Mouse (Mus musculus): Measurements from ENCODE around the gene Pi16. TPM values are rescaled to one million over a fixed set of nuclear protein-coding genes. Genes with fewer than 3 reads are reported as not detected.
"Not testable (repeated sequence)": the region's sequence is repeated elsewhere in the genome, so short reads cannot be mapped to it uniquely, and the experiment has no call there.

Gene Pi16
- polyA plus RNA-seq, 1 experiment, result not detected

- TF ChIP-seq CTCF (IDR thresholded peaks at IDR 0.05; ENCODE audit: insufficient read depth, low read depth, low read length) (no peak), POLR2A (IDR thresholded peaks at IDR 0.05; ENCODE audit: insufficient read depth, low read depth, low read length) (no peak)
- H3K4me1 ChIP-seq (ENCODE audit: control insufficient read depth, insufficient read depth, low read length), result peaks cover 35% of the 10 kb centered on the region
- no peak overlapping the region for H3K4me3 ChIP-seq (ENCODE audit: insufficient read depth, low read depth, low read length)
- WGBS, result 86% methylated on average over 12 of the region's 12 CpGs
- H3K27ac ChIP-seq (ENCODE audit: insufficient read depth, low read depth, low read length), result no peak overlapping the region
These were observed 27.8 kb downstream of the Pi16 start for GRCm38 (mm10) chr17:29345272-29345671.

GRCm38 (mm10) chr17:29346496-29347125, 29.1 kb downstream of the Pi16 start:
- no peak for TF ChIP-seq CTCF (IDR thresholded peaks at IDR 0.05; ENCODE audit: insufficient read depth, low read depth, low read length)
- TF ChIP-seq POLR2A (IDR thresholded peaks at IDR 0.05; ENCODE audit: insufficient read depth, low read depth, low read length), result no peak
- WGBS, result 1% methylated on average over 11 of the region's 11 CpGs
- Histone ChIP-seq H3K27ac (ENCODE audit: insufficient read depth, low read depth, low read length) (peak overlapping the region; percentile 81), H3K4me1 (ENCODE audit: control insufficient read depth, insufficient read depth, low read length) (peaks cover 23% of the 10 kb centered on the region), H3K4me3 (ENCODE audit: insufficient read depth, low read depth, low read length) (peak overlapping the region; percentile 94)

- peak overlapping the region; percentile 94 for H3K4me3 ChIP-seq (ENCODE audit: insufficient read depth, low read depth, low read length)
- TF ChIP-seq POLR2A (IDR thresholded peaks at IDR 0.05; ENCODE audit: insufficient read depth, low read depth, low read length) (no peak), CTCF (IDR thresholded peaks at IDR 0.05; ENCODE audit: insufficient read depth, low read depth, low read length) (no peak)
- under 1% methylated on average over 45 of the region's 45 CpGs for WGBS
- peaks cover 18% of the 10 kb centered on the region for H3K4me1 ChIP-seq (ENCODE audit: control insufficient read depth, insufficient read depth, low read length)
- peak overlapping the region; percentile 81 for H3K27ac ChIP-seq (ENCODE audit: insufficient read depth, low read depth, low read length)
These were observed 29.7 kb downstream of the Pi16 start for GRCm38 (mm10) chr17:29347126-29347644.

- Histone ChIP-seq H3K4me1 (ENCODE audit: control insufficient read depth, insufficient read depth, low read length) (peaks cover 13% of the 10 kb centered on the region), H3K4me3 (ENCODE audit: insufficient read depth, low read depth, low read length) (peak within 1 kb of the TSS; percentile 94), H3K27ac (ENCODE audit: insufficient read depth, low read depth, low read length) (peak within 1 kb of the TSS; percentile 81)
- TF ChIP-seq CTCF (IDR thresholded peaks at IDR 0.05; ENCODE audit: insufficient read depth, low read depth, low read length), result no peak
- peak; percentile 51 for TF ChIP-seq POLR2A (IDR thresholded peaks at IDR 0.05; ENCODE audit: insufficient read depth, low read depth, low read length)
- under 1% methylated on average over 52 of the region's 53 CpGs for WGBS
These were observed 30.3 kb downstream of the Pi16 start, which contains the start of gene Mtch1 for GRCm38 (mm10) chr17:29347645-29348256. Mtch1 (minus strand) TSS chr17:29347934.

- TF ChIP-seq POLR2A (IDR thresholded peaks at IDR 0.05; ENCODE audit: insufficient read depth, low read depth, low read length), result no peak
- TF ChIP-seq CTCF (IDR thresholded peaks at IDR 0.05; ENCODE audit: insufficient read depth, low read depth, low read length), result no peak
- H3K4me1 ChIP-seq (ENCODE audit: control insufficient read depth, insufficient read depth, low read length), result peaks cover 11% of the 10 kb centered on the region
- 96% methylated on average over 2 of the region's 2 CpGs for WGBS
- H3K27ac ChIP-seq (ENCODE audit: insufficient read depth, low read depth, low read length), result no peak overlapping the region
- no peak overlapping the region for H3K4me3 ChIP-seq (ENCODE audit: insufficient read depth, low read depth, low read length)
These were observed 31.5 kb downstream of the Pi16 start for GRCm38 (mm10) chr17:29348996-29349395.

GRCm38 (mm10) chr17:29351056-29351455, 33.6 kb downstream of the Pi16 start:
- 76% methylated on average over 5 of the region's 5 CpGs for WGBS
- not testable (repeated sequence) for H3K27ac ChIP-seq (ENCODE audit: insufficient read depth, low read depth, low read length); H3K4me3 ChIP-seq (ENCODE audit: insufficient read depth, low read depth, low read length)

GRCm38 (mm10) chr17:29355461-29355840, 38.0 kb downstream of the Pi16 start:
- Histone ChIP-seq H3K4me1 (ENCODE audit: control insufficient read depth, insufficient read depth, low read length) (peaks cover 23% of the 10 kb centered on the region), H3K4me3 (ENCODE audit: insufficient read depth, low read depth, low read length) (no peak overlapping the region), H3K27ac (ENCODE audit: insufficient read depth, low read depth, low read length) (peak overlapping the region; percentile 69)
- TF ChIP-seq CTCF (IDR thresholded peaks at IDR 0.05; ENCODE audit: insufficient read depth, low read depth, low read length), result no peak
- TF ChIP-seq POLR2A (IDR thresholded peaks at IDR 0.05; ENCODE audit: insufficient read depth, low read depth, low read length), result no peak
- WGBS, result 25% methylated on average over 5 of the region's 5 CpGs

More at GRCm38 (mm10) chr17:29351056-29351455, 33.6 kb downstream of the Pi16 start:
- H3K4me1 ChIP-seq (ENCODE audit: control insufficient read depth, insufficient read depth, low read length), result peaks cover 12% of the 10 kb centered on the region

GRCm38 (mm10) chr17:29355841-29356478, 38.5 kb downstream of the Pi16 start:
- 27% methylated on average over 17 of the region's 17 CpGs for WGBS

GRCm38 (mm10) chr17:29356479-29356856, 39.0 kb downstream of the Pi16 start:
- H3K4me3 ChIP-seq (ENCODE audit: insufficient read depth, low read depth, low read length), result 0 out of 2 replicates have a peak overlapping the region, but pooled peaks have one; percentile 3
- WGBS, result 23% methylated on average over 11 of the region's 11 CpGs
- H3K4me1 ChIP-seq (ENCODE audit: control insufficient read depth, insufficient read depth, low read length), result peaks cover 23% of the 10 kb centered on the region
- peak overlapping the region; percentile 69 for H3K27ac ChIP-seq (ENCODE audit: insufficient read depth, low read depth, low read length)
- TF ChIP-seq POLR2A (IDR thresholded peaks at IDR 0.05; ENCODE audit: insufficient read depth, low read depth, low read length) (no peak; the same call in 1 of the 2 replicates), CTCF (IDR thresholded peaks at IDR 0.05; ENCODE audit: insufficient read depth, low read depth, low read length) (no peak)

More at GRCm38 (mm10) chr17:29355841-29356478, 38.5 kb downstream of the Pi16 start:
- Histone ChIP-seq H3K4me3 (ENCODE audit: insufficient read depth, low read depth, low read length) (no peak overlapping the region), H3K27ac (ENCODE audit: insufficient read depth, low read depth, low read length) (peak overlapping the region; percentile 69), H3K4me1 (ENCODE audit: control insufficient read depth, insufficient read depth, low read length) (peaks cover 23% of the 10 kb centered on the region)
- TF ChIP-seq POLR2A (IDR thresholded peaks at IDR 0.05; ENCODE audit: insufficient read depth, low read depth, low read length) (no peak), CTCF (IDR thresholded peaks at IDR 0.05; ENCODE audit: insufficient read depth, low read depth, low read length) (no peak)
